Mouse (Mus musculus): ENCODE measurements around the gene Cir1. TPM values are rescaled to one million over a fixed set of nuclear protein-coding genes. Genes with fewer than 3 reads are reported as not detected.

The Cir1 gene
- polyA plus RNA-seq, 1 experiment: 24.1 TPM

GRCm38 (mm10) chr2:73346345-73347086 lies 34.0 kb upstream of the Cir1 start:
- no peak overlapping the region for H3K27ac ChIP-seq (ENCODE audit: insufficient read depth, low read depth, low read length)
- H3K4me3 ChIP-seq (ENCODE audit: insufficient read depth, low read length): no peak overlapping the region
- no peak for TF ChIP-seq POLR2A (IDR thresholded peaks at IDR 0.05; ENCODE audit: borderline replicate concordance, low read depth, low read length)
- TF ChIP-seq CTCF (IDR thresholded peaks at IDR 0.05; ENCODE audit: low read depth, low read length): no peak
- no peaks in the 10 kb centered on the region for H3K4me1 ChIP-seq (ENCODE audit: control insufficient read depth, insufficient read depth, low read length)

GRCm38 (mm10) chr2:73345204-73345603 lies 32.7 kb upstream of the Cir1 start:
- no peak overlapping the region for H3K4me3 ChIP-seq (ENCODE audit: insufficient read depth, low read length)
- H3K4me1 ChIP-seq (ENCODE audit: control insufficient read depth, insufficient read depth, low read length): peaks cover 7% of the 10 kb centered on the region; the same call in 1 of the 2 replicates
- TF ChIP-seq POLR2A (IDR thresholded peaks at IDR 0.05; ENCODE audit: borderline replicate concordance, low read depth, low read length) (no peak), CTCF (IDR thresholded peaks at IDR 0.05; ENCODE audit: low read depth, low read length) (no peak)
- H3K27ac ChIP-seq (ENCODE audit: insufficient read depth, low read depth, low read length): no peak overlapping the region

DNA sequence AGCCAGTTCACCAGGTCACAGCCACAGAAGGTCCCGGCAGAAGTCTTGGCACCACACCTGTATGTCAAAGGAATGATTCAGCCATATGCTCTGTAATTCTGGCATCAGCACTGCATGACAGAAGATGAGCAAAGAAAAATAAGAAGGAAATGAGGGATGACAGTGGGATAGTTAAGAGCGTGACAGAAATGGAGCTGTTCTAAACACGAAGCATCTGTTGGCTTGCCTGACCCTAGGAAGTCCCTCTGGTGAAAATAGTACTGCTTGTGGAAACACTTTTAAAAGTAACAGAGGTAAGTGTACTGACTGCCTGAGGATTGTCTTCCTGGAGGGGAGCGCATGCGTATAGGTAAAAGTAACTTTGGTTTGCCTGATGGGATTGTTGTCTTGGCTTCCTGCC lies 31.2 kb upstream of the Cir1 start:
- peaks cover 7% of the 10 kb centered on the region; the same call in 1 of the 2 replicates for H3K4me1 ChIP-seq (ENCODE audit: control insufficient read depth, insufficient read depth, low read length)
- no peak overlapping the region for H3K4me3 ChIP-seq (ENCODE audit: insufficient read depth, low read length)
- TF ChIP-seq POLR2A (IDR thresholded peaks at IDR 0.05; ENCODE audit: borderline replicate concordance, low read depth, low read length) (no peak), CTCF (IDR thresholded peaks at IDR 0.05; ENCODE audit: low read depth, low read length) (no peak)
- no peak overlapping the region for H3K27ac ChIP-seq (ENCODE audit: insufficient read depth, low read depth, low read length)

- Histone ChIP-seq H3K27ac (ENCODE audit: insufficient read depth, low read depth, low read length) (no peak overlapping the region), H3K4me1 (ENCODE audit: control insufficient read depth, insufficient read depth, low read length) (peaks cover 13% of the 10 kb centered on the region), H3K4me3 (ENCODE audit: insufficient read depth, low read length) (no peak overlapping the region)
- TF ChIP-seq CTCF (IDR thresholded peaks at IDR 0.05; ENCODE audit: low read depth, low read length) (no peak), POLR2A (IDR thresholded peaks at IDR 0.05; ENCODE audit: borderline replicate concordance, low read depth, low read length) (no peak)
Measured at GRCm38 (mm10) chr2:73338415-73338814, 25.9 kb upstream of the Cir1 start.

DNA sequence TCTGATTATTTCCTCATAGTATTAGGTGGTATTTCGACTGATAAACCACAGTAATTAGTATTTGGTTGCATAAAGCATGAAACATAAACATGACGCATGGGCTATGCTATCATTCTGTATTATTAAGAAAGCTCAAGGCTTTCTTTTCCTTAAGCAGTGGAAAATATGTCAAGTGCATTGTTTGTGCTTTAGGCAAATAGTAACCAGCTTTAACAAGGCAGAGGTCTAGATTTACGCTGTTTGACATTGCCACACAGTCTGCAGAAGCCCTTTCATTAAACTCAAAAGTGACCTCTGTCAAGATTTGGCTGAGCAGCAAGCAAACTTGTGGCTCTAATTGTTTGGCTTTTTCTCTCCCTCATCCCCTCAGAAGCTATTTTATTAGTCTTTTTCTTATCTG lies 23.4 kb upstream of the Cir1 start:
- TF ChIP-seq POLR2A (IDR thresholded peaks at IDR 0.05; ENCODE audit: borderline replicate concordance, low read depth, low read length): no peak
- no peak for TF ChIP-seq CTCF (IDR thresholded peaks at IDR 0.05; ENCODE audit: low read depth, low read length)
- Histone ChIP-seq H3K27ac (ENCODE audit: insufficient read depth, low read depth, low read length) (no peak overlapping the region), H3K4me3 (ENCODE audit: insufficient read depth, low read length) (no peak overlapping the region), H3K4me1 (ENCODE audit: control insufficient read depth, insufficient read depth, low read length) (peaks cover 10% of the 10 kb centered on the region)

GRCm38 (mm10) chr2:73325871-73326270 lies 13.4 kb upstream of the Cir1 start:
- H3K4me1 ChIP-seq (ENCODE audit: control insufficient read depth, insufficient read depth, low read length): peaks cover 4% of the 10 kb centered on the region; the same call in 1 of the 2 replicates
- TF ChIP-seq CTCF (IDR thresholded peaks at IDR 0.05; ENCODE audit: low read depth, low read length) (no peak), POLR2A (IDR thresholded peaks at IDR 0.05; ENCODE audit: borderline replicate concordance, low read depth, low read length) (no peak)
- no peak overlapping the region for H3K4me3 ChIP-seq (ENCODE audit: insufficient read depth, low read length)
- no peak overlapping the region for H3K27ac ChIP-seq (ENCODE audit: insufficient read depth, low read depth, low read length)

DNA sequence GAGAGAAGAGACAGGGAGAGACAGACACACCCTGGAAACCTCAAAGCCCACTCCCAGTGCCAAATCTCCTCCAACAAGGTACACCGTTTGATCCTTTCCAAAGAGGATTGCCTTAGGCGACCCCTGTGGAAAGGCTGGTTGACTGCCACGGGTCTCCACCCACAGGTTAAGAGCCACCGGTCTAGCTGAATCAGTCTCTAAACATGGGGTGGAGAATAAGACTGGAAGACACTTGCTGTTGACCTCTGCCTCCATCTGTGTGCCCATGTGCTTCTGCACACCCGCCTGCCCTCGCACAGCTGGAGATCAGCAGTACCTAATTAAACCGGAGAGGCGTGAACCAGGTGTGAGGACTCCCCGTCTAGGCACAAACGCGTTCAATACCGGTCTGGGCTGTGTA lies 10.5 kb upstream of the Cir1 start:
- H3K27ac ChIP-seq (ENCODE audit: insufficient read depth, low read depth, low read length): no peak overlapping the region
- peaks cover 4% of the 10 kb centered on the region; the same call in 1 of the 2 replicates for H3K4me1 ChIP-seq (ENCODE audit: control insufficient read depth, insufficient read depth, low read length)
- no peak overlapping the region for H3K4me3 ChIP-seq (ENCODE audit: insufficient read depth, low read length)
- TF ChIP-seq CTCF (IDR thresholded peaks at IDR 0.05; ENCODE audit: low read depth, low read length): no peak
- TF ChIP-seq POLR2A (IDR thresholded peaks at IDR 0.05; ENCODE audit: borderline replicate concordance, low read depth, low read length): no peak

GRCm38 (mm10) chr2:73319218-73319617 lies 6.7 kb upstream of the Cir1 start:
- H3K4me1 ChIP-seq (ENCODE audit: control insufficient read depth, insufficient read depth, low read length): peaks cover 5% of the 10 kb centered on the region
- H3K27ac ChIP-seq (ENCODE audit: insufficient read depth, low read depth, low read length): no peak overlapping the region
- TF ChIP-seq POLR2A (IDR thresholded peaks at IDR 0.05; ENCODE audit: borderline replicate concordance, low read depth, low read length) (no peak), CTCF (IDR thresholded peaks at IDR 0.05; ENCODE audit: low read depth, low read length) (no peak)
- H3K4me3 ChIP-seq (ENCODE audit: insufficient read depth, low read length): no peak overlapping the region

DNA sequence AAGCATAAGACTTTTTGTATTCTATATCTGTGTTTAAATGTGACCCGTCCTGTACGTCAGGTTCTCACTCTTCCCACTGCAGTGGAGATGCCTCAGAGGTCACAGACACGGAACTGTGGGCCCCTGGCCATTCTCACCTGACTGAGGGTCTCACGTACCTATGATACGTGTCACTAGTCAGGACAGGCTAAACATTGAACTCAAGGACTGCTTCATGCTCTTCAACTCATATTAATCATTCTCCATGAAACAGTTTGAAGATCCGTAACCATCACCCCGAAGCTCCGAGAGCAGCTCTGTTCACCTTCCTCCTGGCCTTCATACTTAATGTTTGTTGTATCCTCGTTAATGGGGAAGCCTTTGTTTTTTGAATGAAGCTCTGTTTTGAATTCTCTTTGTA lies 4.9 kb upstream of the Cir1 start:
- no peak for TF ChIP-seq POLR2A (IDR thresholded peaks at IDR 0.05; ENCODE audit: borderline replicate concordance, low read depth, low read length)
- no peak for TF ChIP-seq CTCF (IDR thresholded peaks at IDR 0.05; ENCODE audit: low read depth, low read length)
- H3K4me3 ChIP-seq (ENCODE audit: insufficient read depth, low read length): no peak overlapping the region
- peaks cover 9% of the 10 kb centered on the region for H3K4me1 ChIP-seq (ENCODE audit: control insufficient read depth, insufficient read depth, low read length)
- H3K27ac ChIP-seq (ENCODE audit: insufficient read depth, low read depth, low read length): no peak overlapping the region

DNA sequence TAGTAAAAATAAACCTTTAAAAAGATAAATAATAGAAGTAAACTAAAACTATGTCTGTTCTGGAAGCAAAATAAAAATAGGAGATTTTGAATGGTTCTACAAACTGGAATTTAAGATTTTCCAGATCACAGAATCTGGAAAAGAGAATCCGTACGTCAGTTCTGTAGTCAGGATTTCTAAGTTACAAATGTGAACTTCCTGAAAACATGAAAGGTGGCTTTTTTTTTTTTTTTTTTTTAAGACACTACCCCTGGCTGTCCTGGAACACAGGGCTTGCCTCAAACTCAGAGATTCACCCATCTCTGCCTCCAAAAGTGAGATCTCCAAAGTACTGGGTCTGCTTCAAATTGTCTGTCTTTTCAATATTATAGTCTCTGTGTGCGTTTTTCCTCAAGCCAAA lies 1.8 kb upstream of the Cir1 start:
- Histone ChIP-seq H3K27ac (ENCODE audit: insufficient read depth, low read depth, low read length) (no peak overlapping the region), H3K4me1 (ENCODE audit: control insufficient read depth, insufficient read depth, low read length) (peaks cover 12% of the 10 kb centered on the region), H3K4me3 (ENCODE audit: insufficient read depth, low read length) (no peak overlapping the region)
- TF ChIP-seq POLR2A (IDR thresholded peaks at IDR 0.05; ENCODE audit: borderline replicate concordance, low read depth, low read length): no peak
- TF ChIP-seq CTCF (IDR thresholded peaks at IDR 0.05; ENCODE audit: low read depth, low read length): no peak

Data from bone marrow macrophage, adult 2 months (primary cell).